Mouse (Mus musculus) thymus, postnatal 0 days (tissue): ENCODE measurements around the gene Rprml. TPM values are rescaled to one million over a fixed set of nuclear protein-coding genes. Genes with fewer than 3 reads are reported as not detected.

Experiments
- polyA plus RNA-seq: library from polyadenylated mRNA; unstranded; fragments of >200 nt; fragmentation: Nextera tagmentation; extraction: Ambion mirVana; gene quantifications from 2 replicates; pipeline ENCODE4 v1.2.1, GENCODE M21; 2015

Rprml gene
- polyA plus RNA-seq, 1 experiment from 2014 or later, result not detected

Other genes with a start within 250 kb of the Rprml start
- 7.5 and 7.9 TPM in 2 replicates for gene Plekhm1, start 236.9 kb upstream of the Rprml start, polyA plus RNA-seq
- gene Lrrc37a, start 145.0 kb upstream of the Rprml start, polyA plus RNA-seq, result not detected in 2 replicates
- gene Gm884, start 28.4 kb upstream of the Rprml start, polyA plus RNA-seq, result not detected in 2 replicates
- gene Lyzl6, start 10.7 kb upstream of the Rprml start, polyA plus RNA-seq, result not detected in 2 replicates
- 87.5 and 91.5 TPM in 2 replicates for gene Gosr2, start 48.3 kb downstream of the Rprml start, polyA plus RNA-seq
- gene Wnt9b, start 100.3 kb downstream of the Rprml start, polyA plus RNA-seq, result 0.03 TPM in 1 of 2 replicates, not detected in the other
- 0.13 and 0.17 TPM in 2 replicates for gene Wnt3, start 124.6 kb downstream of the Rprml start, polyA plus RNA-seq